Mouse (Mus musculus): ENCODE data around the gene Ccnd3.

GRCm38 (mm10) chr17:47518205-47518604 is 13.4 kb downstream of the Ccnd3 start:
- TF ChIP-seq CTCF (conservative IDR thresholded peaks at IDR 0.05; ENCODE audit: low read length), result no peak
- no peak for TF ChIP-seq POU5F1 (IDR thresholded peaks at IDR 0.05; ENCODE audit: borderline replicate concordance, low read length)

Data from E14TG2a.4 (cell line).